Mouse (Mus musculus): Measurements from ENCODE around the gene Pip5kl1.

GRCm38 (mm10) chr2:32534733-32535471, 39.7 kb upstream of the Pip5kl1 start, which contains the start of gene Fam102a:
- TF ChIP-seq CTCF (IDR thresholded peaks at IDR 0.05; ENCODE audit: low read depth, low read length) = no peak
- TF ChIP-seq TAL1 (conservative IDR thresholded peaks at IDR 0.05; ENCODE audit: low read depth, low read length) = no peak
- no peak for TF ChIP-seq GATA1 (IDR thresholded peaks at IDR 0.05; ENCODE audit: borderline replicate concordance, low read length)
